Mouse (Mus musculus) colon, adult 2 months (tissue): ENCODE data around the gene Mrps18a. TPM values are rescaled to one million over a fixed set of nuclear protein-coding genes. Genes with fewer than 3 reads are reported as not detected.

Source experiments
- polyA plus RNA-seq: library from polyadenylated mRNA; depleted of rRNA; stranded (reverse); fragments of >200 nt; gene quantifications from 2 replicates; pipeline ENCODE4 v1.2.3, GENCODE M21; 2012; rRNA removed

The Mrps18a gene
- polyA plus RNA-seq: 36.5 and 46.4 TPM in 2 replicates

DNA sequence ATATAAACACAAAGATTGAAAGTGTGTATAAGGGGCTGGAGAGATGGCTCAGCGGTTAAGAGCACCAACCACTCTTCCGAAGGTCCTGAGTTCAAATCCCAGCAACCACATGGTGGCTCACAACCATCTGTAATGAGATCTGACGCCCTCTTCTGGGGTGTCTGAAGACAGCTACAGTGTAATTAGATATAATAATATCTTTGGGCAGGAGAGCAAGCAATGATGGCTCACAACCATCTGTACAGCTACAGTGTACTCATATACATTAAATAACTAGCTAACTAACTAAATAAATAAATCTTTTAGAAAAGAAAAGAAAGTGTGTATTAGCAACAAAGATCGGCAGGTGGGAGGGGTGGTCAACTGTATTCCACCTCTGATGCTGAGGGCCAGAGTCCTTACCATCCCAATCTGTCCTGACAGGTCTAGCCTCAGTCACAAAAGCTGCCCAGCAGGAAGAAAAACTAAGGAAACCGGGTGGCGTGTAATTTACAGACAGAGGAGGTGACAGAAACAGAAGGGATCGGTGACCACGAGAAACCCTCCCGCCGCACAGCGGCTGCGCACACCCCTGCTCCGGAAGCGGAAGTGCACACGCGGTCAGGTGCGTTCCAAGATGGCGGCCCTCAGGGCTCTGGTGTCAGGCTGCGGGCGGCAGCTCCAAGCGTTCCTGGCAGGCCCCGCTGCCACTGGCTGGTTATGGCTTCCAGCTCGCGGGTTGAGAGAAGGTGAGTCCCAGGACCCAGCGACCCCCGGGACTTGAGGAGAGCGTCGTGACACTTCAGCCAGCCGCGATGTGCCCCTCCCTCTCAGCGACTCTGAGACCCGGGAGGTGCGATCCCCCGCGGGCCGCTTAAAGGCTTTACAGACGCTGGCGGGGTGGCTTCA is at the start of gene Mrps18a:
TSS of gene Mrps18a (plus strand) at position 585 of the 888 bp plus-strand sequence.

DNA sequence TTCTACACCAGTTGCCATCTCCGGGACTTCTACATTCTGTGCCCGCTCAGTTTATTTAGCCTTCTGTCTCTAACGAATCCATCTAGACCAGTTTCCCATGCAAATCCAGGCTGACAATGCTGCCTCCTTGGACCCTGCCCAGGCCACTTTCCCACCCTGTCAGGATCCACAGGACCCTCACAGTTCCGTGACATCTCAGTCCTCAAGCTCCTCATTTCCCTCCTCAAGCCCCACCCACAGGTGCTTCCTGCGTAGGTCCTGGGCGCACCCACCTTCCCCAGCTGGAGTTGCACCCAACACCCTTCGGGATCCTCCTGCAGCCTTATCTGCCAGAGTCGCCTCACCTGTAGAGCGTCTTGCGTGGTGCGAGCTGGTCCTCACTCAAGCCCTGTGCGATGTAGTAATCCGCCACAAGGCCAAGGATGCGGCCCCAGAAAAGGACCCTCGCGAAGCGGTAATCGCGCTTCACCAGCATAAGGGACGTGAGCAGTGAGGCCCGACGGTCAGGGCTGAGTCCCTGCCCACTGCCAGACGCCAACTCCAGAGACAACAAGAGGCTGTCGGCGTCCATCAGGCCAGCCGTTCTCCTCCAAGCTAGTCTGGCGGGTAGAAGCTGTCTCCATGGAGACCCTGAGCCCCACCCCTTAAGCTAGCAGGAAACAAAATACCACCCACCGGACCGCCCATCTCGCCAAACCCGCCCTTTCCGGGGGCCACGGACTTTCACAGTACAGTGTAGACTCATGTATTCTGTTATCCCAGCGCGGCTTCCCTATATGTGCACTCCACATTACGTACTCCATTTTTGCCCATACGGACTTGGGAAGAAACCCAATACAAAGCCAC is 33.0 kb downstream of the Mrps18a start, which contains the start of gene Rsph9:
TSS of gene Rsph9 (minus strand) at position 639 of the 846 bp plus-strand sequence.

DNA sequence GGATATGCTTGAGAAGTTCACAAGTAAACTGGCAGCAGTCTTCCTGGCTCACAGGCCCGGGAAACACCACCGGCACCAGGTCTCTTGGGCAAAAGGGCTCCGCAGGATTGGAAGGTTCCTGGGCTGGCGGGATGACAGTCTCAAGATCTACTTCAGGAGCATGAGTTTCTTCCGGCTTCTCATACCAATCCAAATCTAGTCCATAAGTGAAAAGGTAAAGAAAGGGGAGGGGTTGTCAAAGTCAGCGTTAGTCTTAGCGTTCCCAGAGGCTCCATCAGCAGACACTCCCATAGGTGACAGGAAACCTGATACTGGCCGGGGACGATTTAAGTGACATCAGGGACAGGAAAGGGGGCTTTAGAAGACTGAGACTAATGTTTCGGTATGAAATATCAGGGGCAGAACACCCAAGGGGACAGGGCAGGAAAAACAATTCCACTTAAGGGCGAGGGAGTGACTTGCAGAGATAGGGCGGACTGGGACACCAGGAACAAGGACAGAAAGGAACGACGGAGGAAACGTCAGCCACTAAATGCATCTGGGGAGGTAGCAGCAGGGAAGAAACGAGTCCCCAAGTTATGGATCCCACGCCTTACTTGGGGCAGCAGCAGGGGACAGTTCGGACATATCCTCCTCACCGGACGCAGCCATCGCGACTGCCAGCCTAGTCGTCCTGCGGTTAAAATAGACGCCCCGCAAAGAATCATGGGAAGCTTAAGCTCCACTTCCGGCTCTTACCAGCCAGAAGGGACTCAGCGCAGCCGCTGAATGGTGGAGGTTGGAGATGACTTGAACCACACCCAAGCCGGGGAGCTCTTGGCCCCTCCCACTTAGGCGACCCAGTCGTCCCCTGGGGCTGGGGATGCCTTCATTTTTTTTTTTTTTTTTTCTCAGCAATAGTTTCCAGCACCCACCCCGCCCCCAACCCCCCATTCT is 42.3 kb downstream of the Mrps18a start, which contains the start of gene Mad2l1bp:
TSS of gene Mad2l1bp (minus strand) at position 707 of the 936 bp plus-strand sequence.

DNA sequence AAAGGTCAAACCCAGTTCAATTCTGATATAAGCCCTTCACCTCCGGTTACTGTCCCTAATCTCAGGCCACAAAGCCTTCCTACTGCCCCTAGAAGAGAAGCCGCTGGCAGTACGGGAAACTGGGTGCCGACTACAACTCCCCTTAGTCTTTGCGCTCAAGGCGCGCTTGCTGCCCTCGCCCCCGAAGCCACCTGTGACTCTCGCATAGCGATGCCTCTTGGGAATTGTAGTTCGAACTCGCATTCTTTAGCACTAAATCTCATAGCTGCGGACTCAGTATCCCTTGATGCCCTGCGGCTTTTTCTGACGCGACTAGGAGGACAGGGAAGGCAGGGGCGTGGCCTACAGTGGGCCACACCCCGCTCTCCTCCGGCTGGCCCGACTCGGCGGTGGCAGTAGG is 49.9 kb downstream of the Mrps18a start, which contains the start of gene Gtpbp2:
TSS of gene Gtpbp2 (plus strand) at position 347 of the 400 bp plus-strand sequence.

Other genes with a start within 250 kb of the Mrps18a start
- 128 and 160 TPM in 2 replicates for gene Vegfa, start 78.6 kb upstream of the Mrps18a start, polyA plus RNA-seq
- gene Rsph9, start 33.2 kb downstream of the Mrps18a start, polyA plus RNA-seq: 5.5 and 8.3 TPM in 2 replicates
- gene Mad2l1bp, start 42.6 kb downstream of the Mrps18a start, polyA plus RNA-seq: 21.2 and 23.8 TPM in 2 replicates
- gene Gtpbp2, start 50.0 kb downstream of the Mrps18a start, polyA plus RNA-seq: 244 and 286 TPM in 2 replicates
- gene Polh, start 91.7 kb downstream of the Mrps18a start, polyA plus RNA-seq: 3.0 and 3.5 TPM in 2 replicates
- gene Xpo5, start 91.8 kb downstream of the Mrps18a start, polyA plus RNA-seq: 11.8 and 13.3 TPM in 2 replicates
- 46.4 and 49.7 TPM in 2 replicates for gene Polr1c, start 137.1 kb downstream of the Mrps18a start, polyA plus RNA-seq
- 355 and 471 TPM in 2 replicates for gene Yipf3, start 137.1 kb downstream of the Mrps18a start, polyA plus RNA-seq
- 2.9 and 4.1 TPM in 2 replicates for gene Lrrc73, start 142.5 kb downstream of the Mrps18a start, polyA plus RNA-seq
- gene Tjap1, start 172.0 kb downstream of the Mrps18a start, polyA plus RNA-seq: 46.2 and 49.1 TPM in 2 replicates
- 0.10 and 0.90 TPM in 2 replicates for gene Dlk2, start 186.4 kb downstream of the Mrps18a start, polyA plus RNA-seq
- gene Abcc10, start 217.4 kb downstream of the Mrps18a start, polyA plus RNA-seq: 48.2 and 49.7 TPM in 2 replicates